Mouse (Mus musculus) kidney, adult 2 months (tissue): Measurements from ENCODE around the gene Cym.

Experiments
- CTCF ChIP-seq: fragments of 200-500 bp; conservative IDR thresholded peaks from 2 replicates; pipeline ENCODE4 v1.5.1; 2011; ENCODE audit warnings: low read depth, mild to moderate bottlenecking, control low read depth, low read length, moderate library complexity, mixed read lengths; ENCODE audit not compliant: insufficient read depth, insufficient read length
- POLR2A ChIP-seq: fragments of 200-500 bp; IDR thresholded peaks from one replicate; pipeline ENCODE4 v1.6.1; 2011; ENCODE audit warnings: low read depth, low read length, control low read depth

DNA sequence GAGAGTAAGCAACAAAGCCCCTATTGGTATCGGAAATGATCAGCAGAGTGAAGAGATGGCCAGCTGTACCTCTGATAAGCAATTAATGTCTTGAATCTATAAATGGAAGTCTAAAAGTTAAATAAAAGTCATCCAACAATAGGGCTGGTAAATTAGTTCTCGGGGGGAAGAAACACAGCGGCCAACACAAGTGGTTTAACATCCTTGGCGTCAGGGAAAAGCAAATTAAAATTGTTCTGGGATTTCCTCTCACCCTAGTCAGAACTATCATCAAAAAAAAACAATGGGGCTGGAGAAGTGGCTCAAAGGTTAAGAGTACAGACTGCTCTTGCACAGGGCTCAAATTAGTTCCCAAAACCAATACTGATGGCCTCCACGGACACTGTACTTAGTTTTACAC lies 4.3 kb upstream of the Cym start:
- no peak for TF ChIP-seq CTCF
- TF ChIP-seq POLR2A: no peak
